Mouse (Mus musculus): ENCODE results near the gene Chp1. TPM values are rescaled to one million over a fixed set of nuclear protein-coding genes. Genes with fewer than 3 reads are reported as not detected.

Gene Chp1
- polyA plus RNA-seq, 1 experiment, result 67.7 TPM

- no peak for DNase-seq (ENCODE audit: low read depth)
- TF ChIP-seq POLR2A (IDR thresholded peaks at IDR 0.05; ENCODE audit: borderline replicate concordance, extremely low read depth, insufficient read depth, insufficient read length, poor library complexity, severe bottlenecking), result no peak
- TF ChIP-seq CTCF (IDR thresholded peaks at IDR 0.05; ENCODE audit: borderline replicate concordance, extremely low read depth, insufficient read depth, insufficient read length), result no peak
Observed at GRCm38 (mm10) chr2:119525422-119525821, 22.1 kb upstream of the Chp1 start.

DNA sequence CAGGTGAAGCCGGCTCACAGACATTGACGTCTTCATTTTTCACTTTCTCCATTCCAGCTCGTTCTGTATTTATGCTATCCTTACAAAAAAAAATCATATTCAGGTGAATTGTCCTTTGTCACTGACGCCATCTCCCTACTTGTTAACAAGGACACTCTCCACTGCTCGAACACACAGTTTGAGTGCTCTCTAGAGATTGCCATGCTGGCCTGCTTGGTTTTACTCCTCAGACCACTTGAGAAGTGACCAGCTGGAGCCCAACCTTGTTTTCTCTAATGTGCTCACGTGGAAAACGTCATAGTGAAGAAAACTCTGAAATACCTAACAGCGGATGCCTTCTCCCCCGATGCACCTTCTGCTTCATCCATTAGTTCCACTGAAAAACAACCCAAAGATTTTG is 8.7 kb upstream of the Chp1 start:
- TF ChIP-seq POLR2A (IDR thresholded peaks at IDR 0.05; ENCODE audit: borderline replicate concordance, extremely low read depth, insufficient read depth, insufficient read length, poor library complexity, severe bottlenecking) (no peak), CTCF (IDR thresholded peaks at IDR 0.05; ENCODE audit: borderline replicate concordance, extremely low read depth, insufficient read depth, insufficient read length) (no peak)
- DNase-seq (ENCODE audit: low read depth), result no peak

DNA sequence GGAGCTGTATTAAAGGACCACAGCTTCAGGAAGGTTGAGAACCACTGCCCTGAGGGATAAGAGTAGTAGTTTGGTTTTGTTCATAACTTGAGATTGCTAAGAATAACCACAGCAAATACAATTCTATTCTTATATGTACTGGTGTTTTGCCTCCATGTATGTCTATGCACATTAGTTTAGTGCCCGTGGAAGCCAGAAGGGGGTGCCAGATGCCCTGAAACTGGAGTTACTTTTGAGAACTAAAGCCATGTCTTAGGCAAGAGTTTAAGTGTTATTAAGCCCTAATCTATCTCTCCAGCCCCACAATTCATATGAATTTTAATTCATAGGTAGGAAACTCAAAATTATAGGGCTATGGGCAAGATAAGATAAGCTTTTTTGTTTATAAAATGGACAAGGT is 5.4 kb upstream of the Chp1 start:
- TF ChIP-seq CTCF (IDR thresholded peaks at IDR 0.05; ENCODE audit: borderline replicate concordance, extremely low read depth, insufficient read depth, insufficient read length) (peak; percentile 64; the same call in 1 of the 2 replicates), POLR2A (IDR thresholded peaks at IDR 0.05; ENCODE audit: borderline replicate concordance, extremely low read depth, insufficient read depth, insufficient read length, poor library complexity, severe bottlenecking) (no peak)
- peak; percentile 73 for DNase-seq (ENCODE audit: low read depth)

GRCm38 (mm10) chr2:119543656-119544055 is 3.8 kb upstream of the Chp1 start:
- no peak for TF ChIP-seq CTCF (IDR thresholded peaks at IDR 0.05; ENCODE audit: borderline replicate concordance, extremely low read depth, insufficient read depth, insufficient read length)
- no peak for TF ChIP-seq POLR2A (IDR thresholded peaks at IDR 0.05; ENCODE audit: borderline replicate concordance, extremely low read depth, insufficient read depth, insufficient read length, poor library complexity, severe bottlenecking)
- DNase-seq (ENCODE audit: low read depth), result no peak

DNA sequence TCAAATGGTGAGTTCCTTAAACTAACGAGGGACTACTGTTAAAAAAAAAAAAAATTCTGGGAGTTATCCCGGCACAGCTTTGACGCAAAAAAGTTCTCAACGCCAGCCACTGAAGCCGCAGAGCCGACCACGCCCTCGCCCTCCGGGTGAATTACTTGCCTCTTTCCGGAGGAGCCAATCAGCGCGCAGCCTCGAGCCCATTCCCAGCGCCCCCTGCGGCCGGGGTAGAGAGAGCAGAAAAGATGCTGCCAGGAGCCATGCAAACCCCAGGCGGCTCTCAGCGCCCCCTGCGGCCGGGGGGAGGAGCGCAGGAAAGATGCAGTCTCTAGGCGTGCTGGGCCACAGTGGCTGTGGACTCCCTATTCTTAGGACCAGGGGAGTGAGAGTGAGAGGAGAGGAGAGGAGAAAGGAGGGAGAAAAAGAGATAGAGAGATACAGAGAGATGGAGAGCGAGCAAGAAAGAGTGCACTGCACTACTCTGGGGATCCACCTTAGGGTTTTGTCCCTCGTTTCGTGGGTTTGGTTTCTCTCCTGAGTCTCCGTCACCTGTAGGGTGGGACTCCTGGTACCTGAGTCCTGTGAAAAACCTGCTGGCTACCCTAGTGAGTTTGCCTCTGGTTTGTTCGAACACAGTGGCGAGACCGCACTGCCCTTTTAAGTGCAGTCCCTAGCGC is 512 bp upstream of the Chp1 start:
- DNase-seq (ENCODE audit: low read depth), result peak; percentile 73
- TF ChIP-seq CTCF (IDR thresholded peaks at IDR 0.05; ENCODE audit: borderline replicate concordance, extremely low read depth, insufficient read depth, insufficient read length) (peak; percentile 77), POLR2A (IDR thresholded peaks at IDR 0.05; ENCODE audit: borderline replicate concordance, extremely low read depth, insufficient read depth, insufficient read length, poor library complexity, severe bottlenecking) (no peak)

- no peak for DNase-seq (ENCODE audit: low read depth)
- TF ChIP-seq POLR2A (IDR thresholded peaks at IDR 0.05; ENCODE audit: borderline replicate concordance, extremely low read depth, insufficient read depth, insufficient read length, poor library complexity, severe bottlenecking) (no peak), CTCF (IDR thresholded peaks at IDR 0.05; ENCODE audit: borderline replicate concordance, extremely low read depth, insufficient read depth, insufficient read length) (no peak)
Observed at GRCm38 (mm10) chr2:119548371-119548660, 819 bp downstream of the Chp1 start.

GRCm38 (mm10) chr2:119548691-119549090 is 1.2 kb downstream of the Chp1 start:
- no peak for DNase-seq (ENCODE audit: low read depth)
- TF ChIP-seq POLR2A (IDR thresholded peaks at IDR 0.05; ENCODE audit: borderline replicate concordance, extremely low read depth, insufficient read depth, insufficient read length, poor library complexity, severe bottlenecking) (no peak), CTCF (IDR thresholded peaks at IDR 0.05; ENCODE audit: borderline replicate concordance, extremely low read depth, insufficient read depth, insufficient read length) (no peak)

DNA sequence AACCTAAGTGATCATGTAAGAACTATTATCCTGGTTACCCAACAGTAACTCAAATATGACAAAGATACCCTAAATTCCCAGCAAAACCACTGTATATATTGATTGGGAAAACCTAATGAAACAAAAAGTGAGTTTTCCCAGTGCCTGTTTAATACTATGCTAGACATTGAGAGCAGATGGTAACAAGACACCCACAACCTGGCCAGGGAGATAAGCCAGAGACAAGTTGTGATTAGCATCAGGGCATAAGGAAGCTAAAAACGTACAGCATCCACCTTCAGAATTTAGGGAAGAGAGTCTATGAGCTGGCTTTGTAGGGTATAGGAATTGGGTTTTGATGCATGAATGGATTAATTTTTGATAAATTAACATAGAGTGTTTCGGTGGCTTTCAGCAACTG is 2.2 kb downstream of the Chp1 start:
- no peak for DNase-seq (ENCODE audit: low read depth)
- TF ChIP-seq POLR2A (IDR thresholded peaks at IDR 0.05; ENCODE audit: borderline replicate concordance, extremely low read depth, insufficient read depth, insufficient read length, poor library complexity, severe bottlenecking) (no peak), CTCF (IDR thresholded peaks at IDR 0.05; ENCODE audit: borderline replicate concordance, extremely low read depth, insufficient read depth, insufficient read length) (no peak)

DNA sequence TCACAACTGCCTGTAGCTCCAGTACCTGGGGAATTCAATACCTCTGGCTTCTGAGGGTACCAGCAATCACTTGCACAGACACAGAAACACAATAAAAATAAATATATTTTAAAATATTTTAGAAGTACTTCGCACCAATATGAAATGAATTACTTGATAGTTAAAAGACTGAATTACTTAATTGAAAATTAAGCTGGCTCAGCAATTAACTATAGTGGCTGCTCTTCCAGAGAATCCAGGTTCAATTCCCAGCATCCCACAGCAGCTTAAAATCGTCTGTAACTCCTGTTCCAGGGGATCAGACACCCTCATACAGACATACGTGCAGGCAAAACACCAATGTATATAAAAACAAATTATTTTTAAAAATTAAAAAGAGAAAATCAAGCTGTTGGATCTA is 10.5 kb downstream of the Chp1 start:
- no peak for DNase-seq (ENCODE audit: low read depth)
- TF ChIP-seq CTCF (IDR thresholded peaks at IDR 0.05; ENCODE audit: borderline replicate concordance, extremely low read depth, insufficient read depth, insufficient read length) (no peak), POLR2A (IDR thresholded peaks at IDR 0.05; ENCODE audit: borderline replicate concordance, extremely low read depth, insufficient read depth, insufficient read length, poor library complexity, severe bottlenecking) (no peak)

- no peak for DNase-seq (ENCODE audit: low read depth)
- TF ChIP-seq CTCF (IDR thresholded peaks at IDR 0.05; ENCODE audit: borderline replicate concordance, extremely low read depth, insufficient read depth, insufficient read length) (no peak), POLR2A (IDR thresholded peaks at IDR 0.05; ENCODE audit: borderline replicate concordance, extremely low read depth, insufficient read depth, insufficient read length, poor library complexity, severe bottlenecking) (no peak)
Observed at GRCm38 (mm10) chr2:119558737-119559340, 11.3 kb downstream of the Chp1 start.

- DNase-seq (ENCODE audit: low read depth), result no peak
- TF ChIP-seq CTCF (IDR thresholded peaks at IDR 0.05; ENCODE audit: borderline replicate concordance, extremely low read depth, insufficient read depth, insufficient read length) (no peak), POLR2A (IDR thresholded peaks at IDR 0.05; ENCODE audit: borderline replicate concordance, extremely low read depth, insufficient read depth, insufficient read length, poor library complexity, severe bottlenecking) (no peak)
Observed at GRCm38 (mm10) chr2:119561794-119562193, 14.3 kb downstream of the Chp1 start.

DNA sequence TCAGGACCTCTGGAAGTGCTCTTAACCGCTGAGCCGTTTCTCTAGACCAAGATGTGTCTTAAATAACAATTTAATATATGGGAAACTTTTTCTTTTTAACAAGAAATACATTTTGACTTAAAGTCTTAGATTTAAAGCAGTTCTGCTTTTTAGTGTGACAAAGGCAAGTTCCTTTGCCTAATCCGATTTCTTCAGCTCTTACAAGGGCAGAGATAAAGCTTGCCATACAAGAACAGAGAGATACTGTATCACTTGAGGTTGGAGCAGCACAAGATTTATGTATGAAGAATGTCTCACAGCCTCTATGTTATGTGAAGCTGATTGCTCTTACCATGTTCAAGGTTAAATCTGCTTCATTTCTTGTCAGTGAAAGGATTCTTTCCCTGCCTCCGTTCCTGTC is 17.8 kb downstream of the Chp1 start:
- no peak for DNase-seq (ENCODE audit: low read depth)
- TF ChIP-seq POLR2A (IDR thresholded peaks at IDR 0.05; ENCODE audit: borderline replicate concordance, extremely low read depth, insufficient read depth, insufficient read length, poor library complexity, severe bottlenecking) (no peak), CTCF (IDR thresholded peaks at IDR 0.05; ENCODE audit: borderline replicate concordance, extremely low read depth, insufficient read depth, insufficient read length) (no peak)

Data from brain, embryonic 14.5 days (tissue).